Mouse (Mus musculus): ENCODE measurements around the gene Il15.

The Il15 gene

DNA sequence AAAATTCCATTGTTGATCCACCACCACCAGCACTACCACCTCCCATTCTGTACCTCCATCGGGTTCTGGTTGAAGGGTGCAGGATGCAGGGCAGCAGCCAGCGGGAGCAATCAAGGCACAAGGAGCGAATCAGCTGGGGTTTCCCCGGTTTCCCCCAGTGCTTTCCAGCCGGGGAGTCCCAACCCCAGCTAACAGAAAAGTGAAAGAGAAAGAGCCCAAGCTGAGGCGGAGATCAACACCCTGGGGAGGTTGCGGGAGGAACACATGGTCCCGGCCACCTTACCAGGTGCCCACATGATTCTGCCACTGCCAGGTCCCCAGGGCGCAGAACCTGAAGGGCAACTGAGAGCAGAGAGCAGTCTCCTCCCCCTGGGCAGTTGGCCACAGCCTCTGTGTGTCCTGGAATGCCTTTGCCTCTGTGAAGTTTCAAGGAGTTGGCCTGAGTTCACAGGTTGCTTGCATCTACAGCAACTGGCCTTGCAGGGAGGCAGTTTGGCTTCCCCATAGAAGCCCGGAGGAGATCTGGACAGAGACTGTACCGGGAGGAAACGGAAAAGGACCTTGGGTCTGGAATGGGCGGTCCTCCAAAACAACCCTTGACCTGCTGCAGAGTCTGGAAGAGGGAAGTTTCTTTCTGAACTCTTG lies at the start of gene Il15:
Gene Il15, minus strand, starts transcription at position 537 of the 645 bp plus-strand sequence.
- DNase-seq (ENCODE audit: low spot score), result no peak

DNA sequence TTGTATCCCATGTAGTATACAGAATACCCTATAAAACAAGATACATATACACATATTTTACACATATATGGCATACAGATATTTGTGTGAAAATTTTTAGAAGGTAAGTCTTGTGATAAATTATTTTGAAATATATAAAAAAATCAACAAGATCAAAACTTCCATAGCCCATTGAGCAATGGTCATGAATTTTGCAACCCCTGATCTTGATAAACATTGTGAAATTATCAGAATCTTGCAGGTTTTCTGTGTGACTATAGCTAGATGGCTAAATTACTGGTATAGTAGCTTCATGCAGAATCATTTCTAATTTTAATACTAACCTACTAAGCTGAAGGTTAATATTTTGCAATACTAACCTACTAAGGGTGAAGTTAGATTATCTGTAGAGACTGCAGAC lies 41.9 kb upstream of the Il15 start:
- DNase-seq (ENCODE audit: low spot score), result no peak

DNA sequence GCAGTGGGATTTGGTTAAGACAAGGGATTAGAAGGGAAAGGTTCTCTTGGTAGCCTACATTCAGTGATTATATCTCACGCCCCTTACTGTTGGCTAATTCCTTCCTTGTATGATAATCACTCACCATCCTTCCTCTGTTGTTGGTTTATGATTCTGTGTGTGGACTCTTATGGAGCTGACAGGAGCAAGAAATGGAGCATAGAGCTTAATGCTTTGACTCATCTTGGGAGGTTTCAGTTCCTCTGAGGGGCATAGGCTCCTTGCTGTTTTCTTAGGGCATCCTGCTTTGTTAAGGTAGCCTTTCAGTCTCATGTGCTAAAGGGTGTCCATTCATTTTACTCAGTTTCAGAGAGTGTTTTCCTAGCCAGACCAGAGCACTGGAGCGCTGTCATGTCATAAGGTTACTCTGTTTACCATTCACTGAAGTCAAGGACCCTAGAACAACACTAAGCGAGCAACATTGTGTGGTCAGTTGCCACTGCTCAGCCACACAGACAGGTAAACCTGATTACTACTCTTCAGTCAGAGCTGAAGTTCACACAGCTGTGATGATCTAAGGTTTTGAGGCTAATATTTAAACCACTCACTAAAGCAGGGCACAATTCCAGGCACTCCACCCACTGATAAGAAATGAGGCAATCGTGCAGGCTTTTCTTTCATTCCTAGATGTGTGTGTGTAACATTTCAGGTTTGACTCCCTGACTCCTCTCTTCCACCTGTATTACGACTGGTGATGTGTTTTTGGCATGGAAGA lies 13.7 kb upstream of the Il15 start:
- no peak for DNase-seq (ENCODE audit: low spot score)

DNA sequence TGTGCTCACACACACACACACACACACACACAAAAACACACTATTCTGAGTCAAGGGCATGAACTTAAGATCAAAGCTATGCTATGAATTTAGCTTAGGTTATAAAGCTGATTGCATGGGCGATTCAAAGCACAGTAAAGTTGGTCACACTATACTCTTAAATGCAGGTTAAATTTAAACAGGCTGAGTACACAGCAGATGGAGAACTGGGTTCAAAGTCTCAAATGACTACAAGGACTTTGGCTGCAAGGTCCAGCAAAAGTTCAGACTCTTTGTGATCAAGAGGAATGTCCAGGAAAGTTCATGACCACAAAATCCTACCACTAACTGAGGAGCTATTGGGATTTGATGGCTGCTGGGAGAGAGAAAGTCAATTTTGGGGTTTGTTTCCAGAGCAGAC lies 12.5 kb upstream of the Il15 start:
- no peak for DNase-seq (ENCODE audit: low spot score)

DNA sequence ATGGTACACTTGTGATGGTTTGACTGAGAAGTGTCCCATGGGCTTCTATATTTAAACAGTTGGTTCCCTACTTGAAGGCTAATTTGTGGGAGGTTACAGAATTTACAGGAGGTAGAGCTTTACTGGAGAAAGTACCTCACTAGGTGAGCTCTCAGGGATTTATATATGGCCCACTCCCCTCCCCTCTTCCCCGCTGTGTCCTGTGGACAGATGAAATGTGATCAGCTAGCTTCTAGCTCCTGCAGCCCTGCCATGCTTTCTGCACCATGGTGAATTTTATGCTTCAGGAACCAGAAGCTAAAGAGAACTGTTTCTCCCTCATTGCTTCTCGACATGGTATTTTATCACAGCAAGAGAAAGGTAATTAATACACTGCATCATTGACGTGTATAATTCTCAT lies 7.1 kb upstream of the Il15 start:
- no peak for DNase-seq (ENCODE audit: low spot score)

DNA sequence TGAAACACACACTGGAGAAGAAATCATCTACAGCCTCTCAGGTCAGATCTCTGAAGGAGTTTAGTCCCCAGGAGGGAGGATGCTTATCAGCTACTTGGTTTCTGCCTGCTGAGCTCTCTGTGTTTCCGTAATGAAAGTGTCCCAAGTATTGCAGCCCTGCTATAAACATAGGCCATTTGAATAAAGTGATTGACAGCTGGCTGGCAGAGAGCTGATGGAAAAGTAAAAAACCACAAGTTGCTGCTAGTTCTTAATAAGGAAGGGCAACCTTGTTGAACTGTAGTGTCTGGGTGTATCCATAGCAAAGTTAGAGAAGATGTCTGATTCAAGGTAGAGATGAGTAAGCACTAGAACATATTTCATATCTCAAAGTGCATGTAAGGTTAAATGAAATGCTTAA lies 4.0 kb upstream of the Il15 start:
- DNase-seq (ENCODE audit: low spot score), result no peak

DNA sequence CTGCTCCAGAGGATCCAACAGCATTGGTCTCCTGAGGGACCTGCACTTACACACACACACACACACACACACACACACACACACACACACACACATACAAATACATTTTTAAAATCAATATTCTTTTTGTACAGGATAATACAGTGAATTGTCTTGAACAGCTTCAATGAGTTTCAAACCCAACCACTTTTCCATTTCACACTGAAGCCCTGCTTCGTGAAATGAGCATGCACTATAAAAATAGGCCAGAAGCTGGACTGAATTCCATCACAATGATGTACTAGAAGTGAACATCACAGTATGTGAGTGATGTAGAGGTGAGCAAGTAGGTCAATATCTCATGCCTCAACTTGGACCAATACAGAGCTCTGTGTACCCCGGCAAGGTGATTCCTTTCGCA lies 1.0 kb upstream of the Il15 start:
- no peak for DNase-seq (ENCODE audit: low spot score)

DNA sequence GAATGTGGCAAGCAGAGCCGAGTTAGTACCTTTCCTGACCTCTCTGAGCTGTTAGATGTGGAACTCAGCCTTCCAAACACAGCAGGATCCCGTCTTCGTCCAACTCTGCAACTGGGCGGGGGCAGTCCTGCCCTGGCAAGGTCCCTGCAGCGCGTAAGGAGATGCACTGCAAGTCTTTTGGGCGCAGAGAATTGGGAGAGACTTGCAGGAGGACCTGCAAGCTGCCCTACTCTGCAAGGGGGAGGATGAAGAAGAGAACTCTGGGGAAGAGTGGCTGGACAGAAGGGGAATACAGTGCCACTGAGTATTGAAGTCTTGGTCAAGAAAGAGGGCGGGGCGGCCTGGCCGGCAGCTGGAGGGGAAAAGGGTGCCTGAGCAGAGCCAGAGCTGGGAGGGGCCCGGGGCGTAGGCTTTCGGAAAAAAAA lies 749 bp downstream of the Il15 start:
- no peak for DNase-seq (ENCODE audit: low spot score)

DNA sequence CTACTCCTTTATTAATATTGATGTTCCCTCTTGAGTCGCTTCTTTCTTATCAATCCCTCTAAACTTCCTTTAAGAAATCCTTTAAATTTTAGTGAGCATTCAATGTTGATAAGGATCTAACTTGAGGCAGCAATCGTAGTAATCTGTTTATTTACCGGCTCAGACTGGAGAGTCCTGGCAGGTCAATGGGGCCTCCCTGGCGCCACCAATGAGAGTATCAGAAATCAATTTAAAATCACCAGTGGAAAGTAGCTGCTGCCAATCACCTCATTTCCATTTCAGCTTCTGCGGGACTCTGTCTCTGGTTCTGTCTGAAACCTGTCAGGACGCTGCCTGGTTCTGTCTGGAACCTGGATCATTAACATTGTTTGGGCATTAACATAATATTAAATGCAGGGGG lies 1.5 kb downstream of the Il15 start:
- DNase-seq (ENCODE audit: low spot score), result no peak

DNA sequence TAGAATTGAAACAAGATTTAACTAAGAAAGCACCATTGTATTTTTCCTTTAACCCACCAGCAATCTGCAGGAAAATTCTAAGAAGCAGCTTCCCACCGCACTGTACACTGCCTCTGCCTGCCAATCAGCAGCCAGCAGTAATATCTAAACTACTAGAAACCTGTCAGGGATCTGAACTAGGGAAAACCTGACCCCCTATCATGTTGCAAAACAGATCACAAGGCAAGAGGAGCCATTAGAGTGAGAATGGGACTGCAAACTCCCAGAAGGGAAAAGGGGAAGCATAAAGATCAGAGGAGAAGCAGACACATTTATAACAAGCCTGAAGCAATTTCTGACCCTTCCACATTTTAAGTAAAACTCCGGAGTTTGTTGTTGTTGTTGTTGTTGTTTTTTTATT lies 2.0 kb downstream of the Il15 start:
- no peak for DNase-seq (ENCODE audit: low spot score)

DNA sequence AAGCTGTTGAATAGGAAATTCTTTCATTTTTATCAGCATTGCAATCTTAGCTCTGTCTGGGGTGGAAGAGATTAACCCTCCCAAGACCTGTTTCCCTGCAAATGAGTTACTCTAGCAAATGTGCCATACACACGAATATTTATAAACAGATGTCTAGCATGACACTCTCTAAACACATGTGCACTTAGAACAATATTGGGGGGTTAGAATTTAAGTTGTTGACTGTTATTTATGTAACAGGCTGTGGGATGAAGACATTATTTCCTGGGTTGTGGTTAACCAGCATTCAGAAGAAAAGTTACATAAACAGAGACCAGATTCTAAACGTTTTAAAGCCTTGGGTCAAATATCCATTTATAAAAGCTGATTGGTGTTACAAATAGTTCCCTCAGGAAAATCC lies 2.6 kb downstream of the Il15 start:
- no peak for DNase-seq (ENCODE audit: low spot score)

DNA sequence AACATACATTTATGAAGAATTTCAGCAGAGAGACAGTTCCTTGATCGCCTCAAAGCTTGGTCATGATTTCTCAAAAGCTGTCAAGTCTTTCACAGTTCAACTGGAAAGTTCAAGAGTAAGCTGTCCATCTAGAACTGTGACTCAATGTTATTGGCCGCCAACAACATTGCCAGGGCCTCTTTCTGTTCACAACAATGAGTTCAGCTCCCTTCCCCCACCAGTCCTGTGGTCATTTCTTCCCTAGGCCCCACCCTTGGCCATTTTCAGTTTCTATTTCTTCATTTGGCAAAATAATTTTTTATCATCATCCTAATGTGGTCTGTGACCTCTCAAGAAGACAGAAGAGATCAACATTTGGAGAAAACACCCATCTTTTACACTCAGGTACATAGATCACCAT lies 4.5 kb downstream of the Il15 start:
- DNase-seq (ENCODE audit: low spot score), result no peak

DNA sequence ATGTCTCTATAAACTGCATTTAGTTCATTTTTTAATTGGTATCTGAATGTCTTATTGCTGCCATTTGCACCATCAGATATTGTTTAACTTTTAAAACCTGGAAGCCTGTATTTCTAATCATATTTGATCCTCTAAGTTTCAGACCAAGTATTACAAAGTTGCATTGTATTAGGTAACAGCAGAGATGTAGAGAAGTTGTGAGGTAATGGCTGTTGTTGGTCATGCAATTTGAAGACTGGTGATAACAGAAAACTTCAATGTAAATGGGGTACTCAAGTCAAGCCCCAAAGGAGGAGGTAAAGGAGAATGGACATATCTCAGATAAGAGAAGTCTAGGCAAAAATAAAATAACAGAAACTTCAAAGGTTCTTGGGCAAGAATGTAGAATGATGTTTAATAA lies 11.8 kb downstream of the Il15 start:
- no peak for DNase-seq (ENCODE audit: low spot score)

DNA sequence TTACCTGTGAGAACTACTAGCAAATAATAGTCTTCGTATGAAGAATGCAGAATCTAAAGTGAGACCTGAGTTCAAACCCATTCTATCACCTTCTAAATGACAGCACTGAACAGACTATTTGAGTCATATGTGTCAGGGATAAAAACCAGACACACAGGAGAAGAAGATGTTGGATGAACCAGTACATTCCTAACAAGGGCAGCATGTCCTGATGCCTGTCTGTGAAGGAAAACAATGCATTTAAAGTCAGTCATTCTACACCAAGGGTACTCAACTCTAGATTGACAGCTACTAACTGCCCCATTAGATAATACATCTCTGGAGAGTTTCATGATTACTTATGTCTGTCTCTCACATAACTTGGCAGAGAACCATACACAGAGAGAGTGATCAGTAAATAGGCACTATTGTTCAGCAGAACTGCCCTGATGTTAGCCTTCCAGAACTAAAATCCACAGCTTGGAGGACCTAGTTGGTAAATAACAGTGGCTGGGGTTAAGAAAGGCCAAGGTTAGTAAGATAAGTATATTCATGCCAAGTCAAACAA lies 14.6 kb downstream of the Il15 start:
- DNase-seq (ENCODE audit: low spot score), result no peak

DNA sequence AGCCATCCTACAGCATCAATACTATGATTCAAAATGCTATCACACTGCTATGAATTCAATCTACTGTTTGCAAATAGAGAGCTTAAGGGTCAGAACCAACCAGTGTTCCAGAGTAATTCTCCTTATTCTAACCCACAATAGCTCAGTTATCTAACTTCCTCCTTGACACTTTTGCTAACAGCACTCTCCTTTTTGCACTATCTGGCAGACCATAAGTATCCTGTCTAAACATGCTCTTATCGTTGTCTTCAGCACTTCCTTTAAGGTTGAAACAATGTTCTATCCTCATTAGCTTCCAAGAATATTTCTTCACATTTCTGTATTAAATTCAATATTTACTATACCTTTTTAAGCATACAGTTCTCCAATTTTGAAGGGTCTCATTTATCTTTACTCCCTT lies 15.4 kb downstream of the Il15 start:
- peak; percentile 29 for DNase-seq (ENCODE audit: low spot score)

DNA sequence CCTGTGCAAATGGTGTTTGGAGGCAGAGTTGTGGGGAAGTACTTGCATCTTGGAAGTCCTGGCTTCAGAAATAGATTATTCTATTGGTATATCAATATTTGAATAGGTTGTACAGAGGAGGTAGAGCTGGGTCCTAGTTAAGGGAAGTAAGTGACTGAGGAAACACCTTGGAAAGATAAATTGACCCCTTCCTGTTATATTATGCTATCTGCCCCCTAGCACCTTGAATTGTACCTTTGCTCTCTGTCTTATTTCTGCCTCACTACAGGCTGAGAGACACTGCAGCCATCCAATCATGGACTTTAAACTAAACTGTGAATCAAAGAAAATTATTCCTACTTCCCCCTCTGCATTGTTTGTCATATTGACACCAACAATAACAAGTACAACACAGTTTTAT lies 17.2 kb downstream of the Il15 start:
- DNase-seq (ENCODE audit: low spot score), result no peak

DNA sequence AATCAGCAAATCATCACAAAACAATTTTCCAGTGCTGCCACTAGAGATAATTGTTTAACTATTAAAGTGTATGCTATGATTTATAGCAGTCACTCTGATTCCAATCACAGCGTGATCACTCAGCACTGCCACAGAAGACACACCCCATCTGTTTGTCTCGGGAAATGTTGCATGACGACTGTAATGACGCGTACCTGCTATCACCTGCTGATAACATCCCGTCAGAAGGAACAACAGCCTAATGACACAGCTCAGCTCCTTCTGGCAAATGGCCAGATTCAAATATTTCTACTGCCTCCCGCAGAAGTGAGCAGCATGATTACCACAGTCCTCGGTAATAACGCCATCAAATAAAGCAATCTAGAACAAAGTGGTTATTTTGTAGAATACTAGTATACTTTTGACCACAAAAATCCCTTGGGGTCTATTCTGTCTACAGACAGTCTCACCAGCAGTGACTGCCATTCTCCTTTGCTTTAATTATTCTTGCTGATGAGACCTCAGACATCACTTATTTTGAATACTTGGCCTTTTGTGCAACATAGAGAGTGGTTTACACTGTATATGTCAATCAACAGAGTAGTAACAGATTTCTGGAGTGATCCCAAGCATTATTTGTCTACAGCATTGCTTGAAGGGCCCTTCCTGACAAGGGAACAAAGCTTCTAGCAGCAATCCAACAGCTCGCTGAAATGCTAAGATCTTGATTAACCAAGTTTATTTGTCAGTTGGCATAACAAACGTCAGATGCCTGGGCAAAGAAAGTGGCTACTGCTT lies 18.4 kb downstream of the Il15 start:
- DNase-seq (ENCODE audit: low spot score), result no peak

DNA sequence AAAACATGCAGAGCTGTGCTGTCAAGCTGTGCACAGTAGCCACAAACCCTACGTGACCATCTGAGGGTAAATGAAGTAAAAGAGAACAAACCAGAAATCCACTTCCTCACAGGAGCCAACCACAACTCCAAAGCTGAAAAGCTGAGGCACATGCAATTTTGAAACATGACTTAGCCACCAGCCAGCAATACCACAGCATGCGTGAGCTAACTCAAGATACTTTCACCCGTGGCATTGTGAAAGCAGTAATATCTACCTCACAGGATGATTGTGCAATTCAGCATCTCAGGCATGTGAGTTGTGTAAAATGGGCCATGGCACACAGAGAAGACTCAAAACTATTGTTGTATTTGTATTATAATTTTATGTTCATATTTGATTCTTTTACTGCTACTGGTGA lies 19.7 kb downstream of the Il15 start:
- no peak for DNase-seq (ENCODE audit: low spot score)

DNA sequence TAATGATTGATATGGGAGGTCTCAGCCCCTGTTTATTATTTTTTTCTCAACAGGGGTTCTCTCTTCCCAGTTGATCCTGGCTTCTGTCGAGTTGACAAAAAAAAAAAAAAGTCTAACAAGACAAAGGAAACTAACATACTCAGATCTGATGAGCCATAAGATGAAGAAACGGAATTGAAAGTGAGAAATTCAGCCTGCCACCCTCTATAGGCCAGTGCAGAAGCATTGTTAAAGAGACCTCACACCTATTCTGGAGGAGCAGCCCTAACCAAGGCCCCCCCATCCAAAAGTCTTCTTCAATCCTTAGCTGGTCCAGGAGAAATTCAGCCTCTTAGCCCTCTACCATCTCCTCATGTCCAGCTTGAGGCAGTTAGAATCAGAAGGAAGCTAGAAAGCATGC lies 20.7 kb downstream of the Il15 start:
- DNase-seq (ENCODE audit: low spot score), result no peak

DNA sequence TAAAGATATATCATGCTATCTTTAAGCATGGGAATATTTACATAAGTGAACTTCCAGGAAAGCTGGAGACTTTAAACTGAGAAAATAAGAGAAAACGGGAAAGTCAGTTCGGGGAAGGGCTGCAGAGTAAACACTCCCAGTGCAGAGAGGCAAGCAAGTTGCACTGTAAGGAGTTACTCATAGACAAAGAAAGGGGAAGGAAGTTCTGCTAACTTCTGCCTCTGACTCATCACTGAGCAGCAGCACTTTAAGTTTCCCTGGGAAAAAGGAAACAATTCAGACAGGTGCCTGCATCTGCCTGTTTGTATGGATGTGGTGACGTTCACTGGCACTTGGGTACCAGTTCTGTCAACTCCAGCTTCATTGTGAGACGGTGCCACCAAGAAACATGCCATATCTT lies 28.6 kb downstream of the Il15 start:
- no peak for DNase-seq (ENCODE audit: low spot score)

DNA sequence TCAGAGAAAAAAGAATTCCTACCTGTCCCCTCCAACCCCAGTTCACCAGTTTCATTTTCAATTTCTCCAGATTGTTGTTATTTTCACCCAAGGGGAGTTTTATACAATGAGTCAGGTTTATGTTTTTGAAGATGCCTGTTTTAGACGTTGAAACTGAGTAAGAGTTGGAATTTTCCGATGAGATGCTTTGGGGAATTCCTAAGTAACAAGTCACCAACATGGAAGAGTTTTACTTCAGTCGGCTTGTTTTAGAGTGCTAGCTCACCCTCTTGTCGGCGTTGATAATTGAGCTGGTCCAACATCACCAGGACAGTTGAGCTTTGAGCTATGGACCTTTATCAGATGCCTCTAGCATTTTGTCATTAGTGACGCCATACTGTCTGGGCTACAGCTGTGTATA lies 30.2 kb downstream of the Il15 start:
- no peak for DNase-seq (ENCODE audit: low spot score)

DNA sequence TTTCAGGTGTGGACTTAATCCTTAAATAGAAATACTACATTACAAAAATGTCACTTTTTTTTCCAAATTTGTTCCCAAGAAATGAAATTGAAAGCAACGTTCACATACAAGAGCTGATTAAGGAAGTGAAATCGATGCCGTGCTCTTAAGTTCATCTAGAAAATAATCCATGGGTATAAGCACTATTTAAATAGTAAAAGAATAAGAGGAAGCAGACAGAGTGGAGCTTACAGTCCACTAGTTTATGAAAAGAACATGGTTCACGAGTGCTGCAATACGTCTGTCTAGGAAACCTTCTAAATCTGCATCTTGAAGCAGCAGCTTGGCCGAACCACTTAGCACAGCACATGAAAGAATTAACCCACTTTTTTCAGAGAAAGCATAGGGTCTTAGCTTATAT lies 32.4 kb downstream of the Il15 start:
- no peak for DNase-seq (ENCODE audit: low spot score)

DNA sequence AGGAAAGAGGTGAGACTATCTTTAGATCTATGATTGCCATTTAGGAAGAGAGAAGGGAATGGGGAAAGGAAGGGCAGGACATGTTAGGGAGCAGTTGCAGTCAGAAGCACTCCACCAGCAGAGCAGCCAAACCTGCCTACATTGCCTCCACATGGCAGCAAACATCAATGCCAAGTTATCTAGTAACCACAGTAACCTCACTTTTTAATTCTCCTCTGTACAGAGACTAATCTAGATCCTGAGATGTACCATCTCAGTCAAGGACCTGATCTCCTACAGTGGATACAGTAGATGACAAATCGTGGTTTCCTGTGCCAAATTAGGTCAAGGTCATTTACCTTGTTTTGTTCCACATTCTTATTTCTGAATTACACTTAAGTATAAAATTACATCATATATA lies 42.0 kb downstream of the Il15 start:
- DNase-seq (ENCODE audit: low spot score), result no peak

All from c-Kit-positive CD71-positive TER-119-positive erythroid progenitor cells, embryonic 14.5 days (primary cell).